Mouse (Mus musculus) stomach, embryonic 16.5 days (tissue): ENCODE results near the gene Slc6a4. TPM values are rescaled to one million over a fixed set of nuclear protein-coding genes. Genes with fewer than 3 reads are reported as not detected.
"Not testable (repeated sequence)": the region's sequence is repeated elsewhere in the genome, so short reads cannot be mapped to it uniquely, and the experiment has no call there.

Source experiments
- ATAC-seq: fragments of 200-750 bp; cut with Nextera tagmentation; 2 replicates; pipeline ENCODE4 v1.8.0; 2017; ENCODE audit warnings: moderate number of reproducible peaks, moderate TSS enrichment; ENCODE audit not compliant: insufficient read depth, low FRiP score
- H3K27ac ChIP-seq: fragments of 300-500 bp; sonication (generic); 2 replicates; pipeline ENCODE4 v1.5.1; 2014; ENCODE audit warnings: low read length
- H3K27me3 ChIP-seq: fragments of 300-500 bp; sonication (generic); 2 replicates; pipeline ENCODE4 v1.6.1; 2014; ENCODE audit warnings: low read length, control low read depth, mixed read lengths; ENCODE audit not compliant: control insufficient read depth, insufficient read depth
- H3K36me3 ChIP-seq: fragments of 300-500 bp; sonication (generic); 2 replicates; pipeline ENCODE4 v1.6.1; 2014; ENCODE audit warnings: low read length; ENCODE audit not compliant: control insufficient read depth, insufficient read depth
- H3K4me1 ChIP-seq: fragments of 300-500 bp; sonication (generic); 2 replicates; pipeline ENCODE4 v1.6.1; 2014; ENCODE audit warnings: low read length, control low read depth, mixed read lengths; ENCODE audit not compliant: control insufficient read depth, insufficient read depth
- H3K4me2 ChIP-seq: fragments of 300-500 bp; sonication (generic); 2 replicates; pipeline ENCODE4 v1.6.1; 2014; ENCODE audit warnings: low read depth, low read length, mixed read lengths
- H3K4me3 ChIP-seq: fragments of 300-500 bp; sonication (generic); replicated peaks from 2 replicates; pipeline ENCODE4 v1.5.1; 2014; ENCODE audit warnings: mild to moderate bottlenecking, low read length
- H3K9ac ChIP-seq: fragments of 300-500 bp; sonication (generic); 2 replicates; pipeline ENCODE4 v1.6.1; 2014; ENCODE audit warnings: low read length
- H3K9me3 ChIP-seq: fragments of 300-500 bp; sonication (generic); replicated peaks from 2 replicates; pipeline ENCODE4 v1.6.1; 2016; ENCODE audit warnings: low read length, control low read depth; ENCODE audit not compliant: control insufficient read depth
- WGBS: fragments of 180-500 bp; shearing (Covaris S2); extraction: QIAGEN DNeasy Blood & Tissue Kit; methylation state at CpG from one replicate; pipeline ENCODE4 v1.1.7; 2014; 5-methylcytosine and 5-hydroxymethylcytosine counted together
- polyA plus RNA-seq: library from polyadenylated mRNA; unstranded; fragments of >200 nt; fragmentation: Nextera tagmentation; extraction: Ambion mirVana; gene quantifications from 2 replicates; pipeline ENCODE4 v1.2.1, GENCODE M21; 2015

The Slc6a4 gene
- polyA plus RNA-seq, 1 experiment from 2014 or later = 3.0 TPM

GRCm38 (mm10) chr11:77041891-77042290 lies 43.5 kb downstream of the Slc6a4 start:
- Histone ChIP-seq H3K27me3 (no peaks in the 10 kb centered on the region), H3K36me3 (no peaks in the 10 kb centered on the region), H3K4me1 (no peaks in the 10 kb centered on the region), H3K4me3 (no peak overlapping the region), H3K9me3 (no peaks in the 10 kb centered on the region), H3K27ac (no peak overlapping the region), H3K4me2 (no peak overlapping the region), H3K9ac (no peak overlapping the region)
- 87% methylated on average over 4 of the region's 4 CpGs for WGBS
- ATAC-seq = no peak

GRCm38 (mm10) chr11:77042816-77043215 lies 44.4 kb downstream of the Slc6a4 start:
- 74% methylated on average over 2 of the region's 2 CpGs for WGBS
- no peaks in the 10 kb centered on the region for H3K36me3 ChIP-seq
- no peaks in the 10 kb centered on the region for H3K27me3 ChIP-seq
- no peaks in the 10 kb centered on the region for H3K9me3 ChIP-seq
- no peak overlapping the region for H3K9ac ChIP-seq
- H3K4me1 ChIP-seq = no peaks in the 10 kb centered on the region
- no peak overlapping the region for H3K4me3 ChIP-seq
- no peak overlapping the region for H3K4me2 ChIP-seq
- H3K27ac ChIP-seq = no peak overlapping the region
- no peak for ATAC-seq

GRCm38 (mm10) chr11:77061951-77062350 lies 63.5 kb downstream of the Slc6a4 start:
- no peaks in the 10 kb centered on the region for H3K9me3 ChIP-seq
- H3K4me3 ChIP-seq = no peak overlapping the region
- 58% methylated on average over 5 of the region's 5 CpGs for WGBS
- H3K9ac ChIP-seq = no peak overlapping the region
- 0 out of 2 replicates have a peak, but pooled peaks cover 3% of the 10 kb centered on the region for H3K36me3 ChIP-seq
- no peak for ATAC-seq
- no peak overlapping the region for H3K4me2 ChIP-seq
- no peak overlapping the region for H3K27ac ChIP-seq
- H3K27me3 ChIP-seq = no peaks in the 10 kb centered on the region
- H3K4me1 ChIP-seq = peaks cover 4% of the 10 kb centered on the region; the same call in 1 of the 2 replicates

- ATAC-seq = no peak
- Histone ChIP-seq H3K9me3 (no peaks in the 10 kb centered on the region), H3K27me3 (no peaks in the 10 kb centered on the region), H3K27ac (no peak overlapping the region), H3K4me2 (no peak overlapping the region), H3K4me1 (peaks cover 4% of the 10 kb centered on the region; the same call in 1 of the 2 replicates), H3K9ac (no peak overlapping the region), H3K4me3 (no peak overlapping the region), H3K36me3 (0 out of 2 replicates have a peak, but pooled peaks cover 3% of the 10 kb centered on the region)
- 88% methylated on average over 2 of the region's 2 CpGs for WGBS
Measured at GRCm38 (mm10) chr11:77063406-77063805, 65.0 kb downstream of the Slc6a4 start.

GRCm38 (mm10) chr11:77068825-77069224 lies 70.4 kb downstream of the Slc6a4 start:
- ATAC-seq = no peak
- Histone ChIP-seq H3K9ac (no peak overlapping the region), H3K36me3 (0 out of 2 replicates have a peak, but pooled peaks cover 7% of the 10 kb centered on the region), H3K4me2 (no peak overlapping the region), H3K27me3 (no peaks in the 10 kb centered on the region), H3K9me3 (no peaks in the 10 kb centered on the region), H3K27ac (no peak overlapping the region), H3K4me1 (peaks cover 4% of the 10 kb centered on the region; the same call in 1 of the 2 replicates), H3K4me3 (no peak overlapping the region)
- 64% methylated on average over 4 of the region's 4 CpGs for WGBS

- no peak for ATAC-seq
- Histone ChIP-seq H3K4me2 (no peak overlapping the region), H3K9ac (no peak overlapping the region), H3K4me3 (no peak overlapping the region), H3K27ac (no peak overlapping the region), H3K9me3 (no peaks in the 10 kb centered on the region), H3K4me1 (no peaks in the 10 kb centered on the region), H3K36me3 (peaks cover 7% of the 10 kb centered on the region; the same call in 1 of the 2 replicates), H3K27me3 (no peaks in the 10 kb centered on the region)
- 61% methylated on average over 4 of the region's 4 CpGs for WGBS
Measured at GRCm38 (mm10) chr11:77070721-77071120, 72.3 kb downstream of the Slc6a4 start.

GRCm38 (mm10) chr11:77077331-77077730 lies 78.9 kb downstream of the Slc6a4 start:
- Histone ChIP-seq H3K4me2 (peak overlapping the region; percentile 91), H3K4me3 (peak overlapping the region; percentile 94), H3K9ac (peak overlapping the region; percentile 88)
- H3K4me1 ChIP-seq, ATAC-seq, H3K27ac ChIP-seq, H3K9me3 ChIP-seq, H3K36me3 ChIP-seq, H3K27me3 ChIP-seq: not testable (repeated sequence)
- WGBS = 68% methylated on average over 4 of the region's 4 CpGs

GRCm38 (mm10) chr11:77077792-77078191 lies 79.4 kb downstream of the Slc6a4 start:
- 3% methylated on average over 16 of the region's 16 CpGs for WGBS
- peak overlapping the region; percentile 81 for H3K27ac ChIP-seq
- peak overlapping the region; percentile 91 for H3K4me2 ChIP-seq
- H3K4me1 ChIP-seq = no peaks in the 10 kb centered on the region
- 0 out of 2 replicates have a peak, but pooled peaks have one; percentile 34 for ATAC-seq
- peak overlapping the region; percentile 88 for H3K9ac ChIP-seq
- H3K9me3 ChIP-seq = no peaks in the 10 kb centered on the region
- H3K27me3 ChIP-seq = 0 out of 2 replicates have a peak, but pooled peaks cover 3% of the 10 kb centered on the region
- peak overlapping the region; percentile 94 for H3K4me3 ChIP-seq
- peaks cover 7% of the 10 kb centered on the region; the same call in 1 of the 2 replicates for H3K36me3 ChIP-seq

- Histone ChIP-seq H3K4me3 (peak within 1 kb of the TSS; percentile 94), H3K27ac (peak within 1 kb of the TSS; percentile 81), H3K4me2 (peak within 1 kb of the TSS; percentile 91), H3K36me3 (peaks cover 3% of the 10 kb centered on the region; the same call in 1 of the 2 replicates), H3K4me1 (no peaks in the 10 kb centered on the region), H3K9me3 (no peaks in the 10 kb centered on the region), H3K9ac (peak within 1 kb of the TSS; percentile 88), H3K27me3 (0 out of 2 replicates have a peak, but pooled peaks cover 3% of the 10 kb centered on the region)
- ATAC-seq = peak; percentile 99
- WGBS = 4% methylated on average over 48 of the region's 48 CpGs
Measured at GRCm38 (mm10) chr11:77078273-77079134, 80.1 kb downstream of the Slc6a4 start, which contains the start of gene Nsrp1. Gene Nsrp1, minus strand, starts transcription at chr11:77078435.
